Mouse (Mus musculus) neural tube, embryonic 13.5 days (tissue): ENCODE measurements around the gene 4931409K22Rik. TPM values are rescaled to one million over a fixed set of nuclear protein-coding genes. Genes with fewer than 3 reads are reported as not detected.
A peak's percentile ranks its signal among the peaks of the same experiment; 100 is the strongest.

Experiments
- ATAC-seq: fragments of 200-750 bp; cut with Nextera tagmentation; 2 replicates; pipeline ENCODE4 v1.8.0; 2017; ENCODE audit warnings: low read depth, mild to moderate bottlenecking, moderate TSS enrichment, moderate library complexity
- H3K27ac ChIP-seq: fragments of 300-500 bp; sonication (generic); replicated peaks from 2 replicates; pipeline ENCODE4 v1.5.1; 2015; ENCODE audit warnings: moderate library complexity, mild to moderate bottlenecking, inconsistent platforms
- H3K27me3 ChIP-seq: fragments of 300-500 bp; sonication (generic); 2 replicates; pipeline ENCODE4 v1.6.1; 2015; ENCODE audit warnings: mild to moderate bottlenecking, inconsistent platforms
- H3K36me3 ChIP-seq: fragments of 300-500 bp; sonication (generic); 2 replicates; pipeline ENCODE4 v1.6.1; 2015; ENCODE audit warnings: mild to moderate bottlenecking, inconsistent platforms
- H3K4me1 ChIP-seq: fragments of 300-500 bp; sonication (generic); replicated peaks from 2 replicates; pipeline ENCODE4 v1.6.1; 2015; ENCODE audit warnings: inconsistent platforms
- H3K4me2 ChIP-seq: fragments of 300-500 bp; sonication (generic); 2 replicates; pipeline ENCODE4 v1.6.1; 2015; ENCODE audit warnings: inconsistent platforms, mild to moderate bottlenecking, moderate library complexity
- H3K4me3 ChIP-seq: fragments of 300-500 bp; sonication (generic); 2 replicates; pipeline ENCODE4 v1.5.1; 2015; ENCODE audit warnings: mild to moderate bottlenecking, inconsistent platforms
- H3K9ac ChIP-seq: fragments of 300-500 bp; sonication (generic); 2 replicates; pipeline ENCODE4 v1.6.1; 2015; ENCODE audit warnings: moderate library complexity, mild to moderate bottlenecking, inconsistent platforms
- H3K9me3 ChIP-seq: fragments of 300-500 bp; sonication (generic); 2 replicates; pipeline ENCODE4 v1.6.1; 2016; ENCODE audit warnings: inconsistent platforms
- WGBS: fragments of 180-500 bp; shearing (Covaris S2); methylation state at CpG from one replicate; pipeline ENCODE4 v1.1.7; 2015; 5-methylcytosine and 5-hydroxymethylcytosine counted together
- polyA plus RNA-seq: library from polyadenylated mRNA; unstranded; fragments of >200 nt; fragmentation: Nextera tagmentation; extraction: Ambion mirVana; gene quantifications from 2 replicates; pipeline ENCODE4 v1.2.1, GENCODE M21; 2015

4931409K22Rik gene
- polyA plus RNA-seq: 0.08 and 0.17 TPM in 2 replicates

- H3K27ac ChIP-seq: no peak within 1 kb of the TSS
- 85% methylated on average over 2 of the region's 2 CpGs for WGBS
- peaks cover 10% of the 10 kb centered on the region for H3K4me1 ChIP-seq
- no peak within 1 kb of the TSS for H3K4me2 ChIP-seq
- H3K9ac ChIP-seq: no peak within 1 kb of the TSS
- H3K36me3 ChIP-seq: no peaks in the 10 kb centered on the region
- no peak within 1 kb of the TSS for H3K4me3 ChIP-seq
- peaks cover 6% of the 10 kb centered on the region for H3K27me3 ChIP-seq
- peaks cover 4% of the 10 kb centered on the region; the same call in 1 of the 2 replicates for H3K9me3 ChIP-seq
- ATAC-seq: no peak
Observed at GRCm38 (mm10) chr5:24556709-24557108, at the start of gene 4931409K22Rik. Gene 4931409K22Rik, minus strand, starts transcription at chr5:24556809.

GRCm38 (mm10) chr5:24605980-24606665 is 49.5 kb upstream of the 4931409K22Rik start:
- Histone ChIP-seq H3K4me2 (peak overlapping the region; percentile 89), H3K9ac (peak overlapping the region; percentile 97), H3K27ac (peak overlapping the region; percentile 99), H3K36me3 (no peaks in the 10 kb centered on the region), H3K27me3 (no peaks in the 10 kb centered on the region), H3K4me1 (peaks cover 66% of the 10 kb centered on the region), H3K9me3 (no peaks in the 10 kb centered on the region), H3K4me3 (peak overlapping the region; percentile 61)
- 12% methylated on average over 14 of the region's 14 CpGs for WGBS
- no peak for ATAC-seq

- Histone ChIP-seq H3K9ac (peak overlapping the region; percentile 97), H3K4me2 (peak overlapping the region; percentile 89), H3K36me3 (no peaks in the 10 kb centered on the region), H3K4me3 (peak overlapping the region; percentile 61), H3K9me3 (no peaks in the 10 kb centered on the region), H3K4me1 (peaks cover 70% of the 10 kb centered on the region), H3K27me3 (no peaks in the 10 kb centered on the region), H3K27ac (peak overlapping the region; percentile 99)
- 7% methylated on average over 6 of the region's 6 CpGs for WGBS
- ATAC-seq: no peak
Observed at GRCm38 (mm10) chr5:24605321-24605979, 48.8 kb upstream of the 4931409K22Rik start.

- peak overlapping the region; percentile 97 for H3K9ac ChIP-seq
- peaks cover 76% of the 10 kb centered on the region for H3K4me1 ChIP-seq
- H3K4me3 ChIP-seq: peak overlapping the region; percentile 61
- H3K9me3 ChIP-seq: no peaks in the 10 kb centered on the region
- peak overlapping the region; percentile 99 for H3K27ac ChIP-seq
- H3K36me3 ChIP-seq: no peaks in the 10 kb centered on the region
- 2% methylated on average over 33 of the region's 46 CpGs for WGBS
- peak; percentile 75 for ATAC-seq
- H3K27me3 ChIP-seq: no peaks in the 10 kb centered on the region
- H3K4me2 ChIP-seq: peak overlapping the region; percentile 89
Observed at GRCm38 (mm10) chr5:24604656-24605100, 48.1 kb upstream of the 4931409K22Rik start.

- H3K4me2 ChIP-seq: peak overlapping the region; percentile 89
- H3K27me3 ChIP-seq: no peaks in the 10 kb centered on the region
- peaks cover 81% of the 10 kb centered on the region for H3K4me1 ChIP-seq
- H3K9ac ChIP-seq: peak overlapping the region; percentile 97
- H3K36me3 ChIP-seq: no peaks in the 10 kb centered on the region
- ATAC-seq: peak; percentile 1; the same call in 1 of the 2 replicates
- H3K9me3 ChIP-seq: no peaks in the 10 kb centered on the region
- peak overlapping the region; percentile 61 for H3K4me3 ChIP-seq
- H3K27ac ChIP-seq: peak overlapping the region; percentile 99
- 18% methylated on average over 12 of the region's 12 CpGs for WGBS
Observed at GRCm38 (mm10) chr5:24604080-24604655, 47.6 kb upstream of the 4931409K22Rik start.

- no peaks in the 10 kb centered on the region for H3K36me3 ChIP-seq
- ATAC-seq: no peak
- H3K9ac ChIP-seq: peak overlapping the region; percentile 97
- WGBS: 55% methylated on average over 8 of the region's 8 CpGs
- H3K9me3 ChIP-seq: no peaks in the 10 kb centered on the region
- peaks cover 84% of the 10 kb centered on the region for H3K4me1 ChIP-seq
- H3K4me3 ChIP-seq: peak overlapping the region; percentile 60
- H3K27ac ChIP-seq: peak overlapping the region; percentile 99
- peak overlapping the region; percentile 89 for H3K4me2 ChIP-seq
- no peaks in the 10 kb centered on the region for H3K27me3 ChIP-seq
Observed at GRCm38 (mm10) chr5:24603431-24604010, 46.9 kb upstream of the 4931409K22Rik start.

- 2% methylated on average over 16 of the region's 16 CpGs for WGBS
- H3K9ac ChIP-seq: peak overlapping the region; percentile 97
- ATAC-seq: peak; percentile 29
- peak overlapping the region; percentile 99 for H3K27ac ChIP-seq
- H3K36me3 ChIP-seq: no peaks in the 10 kb centered on the region
- H3K27me3 ChIP-seq: no peaks in the 10 kb centered on the region
- no peaks in the 10 kb centered on the region for H3K9me3 ChIP-seq
- H3K4me2 ChIP-seq: peak overlapping the region; percentile 89
- H3K4me1 ChIP-seq: peaks cover 90% of the 10 kb centered on the region
- H3K4me3 ChIP-seq: peak overlapping the region; percentile 60
Observed at GRCm38 (mm10) chr5:24602751-24603343, 46.2 kb upstream of the 4931409K22Rik start.

- Histone ChIP-seq H3K4me1 (peaks cover 92% of the 10 kb centered on the region), H3K27me3 (no peaks in the 10 kb centered on the region), H3K27ac (peak overlapping the region; percentile 99), H3K36me3 (no peaks in the 10 kb centered on the region), H3K4me3 (peak overlapping the region; percentile 60), H3K9ac (peak overlapping the region; percentile 97), H3K4me2 (peak overlapping the region; percentile 89), H3K9me3 (no peaks in the 10 kb centered on the region)
- ATAC-seq: peak; percentile 41
- WGBS: under 1% methylated on average over 73 of the region's 73 CpGs
Observed at GRCm38 (mm10) chr5:24601911-24602750, 45.5 kb upstream of the 4931409K22Rik start.

- Histone ChIP-seq H3K4me1 (peaks cover 92% of the 10 kb centered on the region), H3K4me3 (peak overlapping the region; percentile 60), H3K4me2 (peak overlapping the region; percentile 89), H3K9ac (peak overlapping the region; percentile 97), H3K27ac (peak overlapping the region; percentile 99), H3K36me3 (no peaks in the 10 kb centered on the region), H3K27me3 (no peaks in the 10 kb centered on the region), H3K9me3 (no peaks in the 10 kb centered on the region)
- no peak for ATAC-seq
- under 1% methylated on average over 33 of the region's 33 CpGs for WGBS
Observed at GRCm38 (mm10) chr5:24601071-24601835, 44.6 kb upstream of the 4931409K22Rik start.

- Histone ChIP-seq H3K27me3 (no peaks in the 10 kb centered on the region), H3K36me3 (peaks cover 8% of the 10 kb centered on the region), H3K9ac (peak overlapping the region; percentile 97), H3K9me3 (no peaks in the 10 kb centered on the region), H3K4me2 (peak overlapping the region; percentile 89), H3K27ac (no peak overlapping the region; the same call in 1 of the 2 replicates), H3K4me3 (peak overlapping the region; percentile 60; the same call in 1 of the 2 replicates), H3K4me1 (peaks cover 92% of the 10 kb centered on the region)
- ATAC-seq: no peak
- 68% methylated on average over 2 of the region's 2 CpGs for whole genome bisulfite sequencing
Observed at GRCm38 (mm10) chr5:24600236-24600635, 43.6 kb upstream of the 4931409K22Rik start.
